Mouse (Mus musculus) liver, embryonic 14.5 days (tissue): Measurements from ENCODE around the gene Ace.

Source experiments
- CTCF ChIP-seq: IDR thresholded peaks from 2 replicates; pipeline ENCODE4 v1.5.1; 2016; ENCODE audit warnings: antibody characterized with exemption, low read depth, control low read depth
- EP300 ChIP-seq: IDR thresholded peaks from 2 replicates; pipeline ENCODE4 v1.6.1; 2016; ENCODE audit warnings: antibody characterized with exemption, low read depth

- TF ChIP-seq CTCF = no peak
- TF ChIP-seq EP300 = no peak
These were observed 9.2 kb upstream of the Ace start for GRCm38 (mm10) chr11:105958566-105958965.
